Mouse (Mus musculus) lung, embryonic 14.5 days (tissue): ENCODE data around the gene Chst8. TPM values are rescaled to one million over a fixed set of nuclear protein-coding genes. Genes with fewer than 3 reads are reported as not detected.

ENCODE experiments used
- ATAC-seq: fragments of 200-750 bp; cut with Nextera tagmentation; 2 replicates; pipeline ENCODE4 v1.8.0; 2017; ENCODE audit warnings: mild to moderate bottlenecking, moderate TSS enrichment, moderate library complexity; ENCODE audit not compliant: insufficient read depth
- DNase-seq: peaks from one replicate; pipeline ENCODE4 v3.0.0-alpha.2; 2015
- H3K27ac ChIP-seq: fragments of 300-500 bp; sonication (generic); 2 replicates; pipeline ENCODE4 v1.5.1; 2014; ENCODE audit warnings: low read depth, mild to moderate bottlenecking, moderate library complexity
- H3K27me3 ChIP-seq: fragments of 300-500 bp; sonication (generic); 2 replicates; pipeline ENCODE4 v1.6.1; 2014; ENCODE audit warnings: low read length, control low read depth; ENCODE audit not compliant: insufficient read depth
- H3K36me3 ChIP-seq: fragments of 300-500 bp; sonication (generic); 2 replicates; pipeline ENCODE4 v1.6.1; 2014; ENCODE audit warnings: control low read depth; ENCODE audit not compliant: insufficient read depth
- H3K4me1 ChIP-seq: fragments of 300-500 bp; sonication (generic); 2 replicates; pipeline ENCODE4 v1.6.1; 2014; ENCODE audit warnings: antibody characterized with exemption, control low read depth; ENCODE audit not compliant: insufficient read depth
- H3K4me2 ChIP-seq: fragments of 300-500 bp; sonication (generic); 2 replicates; pipeline ENCODE4 v1.6.1; 2014; ENCODE audit warnings: mild to moderate bottlenecking
- H3K4me3 ChIP-seq: fragments of 300-500 bp; sonication (generic); 2 replicates; pipeline ENCODE4 v1.5.1; 2014; ENCODE audit warnings: low read depth, low read length
- H3K9ac ChIP-seq: fragments of 300-500 bp; sonication (generic); 2 replicates; pipeline ENCODE4 v1.6.1; 2014
- H3K9me3 ChIP-seq: fragments of 300-500 bp; sonication (generic); 2 replicates; pipeline ENCODE4 v1.6.1; 2016; ENCODE audit warnings: low read depth, low read length, control low read depth
- CTCF ChIP-seq: IDR thresholded peaks from 2 replicates; pipeline ENCODE4 v1.5.1; 2016; ENCODE audit warnings: antibody characterized with exemption, low read depth
- WGBS: fragments of 180-500 bp; shearing (Covaris S2); extraction: QIAGEN DNeasy Blood & Tissue Kit; methylation state at CpG from one replicate; pipeline ENCODE4 v1.1.7; 2014; 5-methylcytosine and 5-hydroxymethylcytosine counted together
- polyA plus RNA-seq: library from polyadenylated mRNA; unstranded; fragments of >200 nt; fragmentation: Nextera tagmentation; extraction: Ambion mirVana; gene quantifications from 2 replicates; pipeline ENCODE4 v1.2.1, GENCODE M21; 2014

Chst8 gene
- polyA plus RNA-seq, 1 experiment from 2014 or later: 3.6 TPM

- Histone ChIP-seq H3K4me3 (no peak overlapping the region), H3K9me3 (no peaks in the 10 kb centered on the region), H3K36me3 (no peaks in the 10 kb centered on the region), H3K27me3 (no peaks in the 10 kb centered on the region), H3K9ac (no peak overlapping the region), H3K27ac (no peak overlapping the region), H3K4me2 (no peak overlapping the region), H3K4me1 (no peaks in the 10 kb centered on the region)
- WGBS: 41% methylated on average over 8 of the region's 8 CpGs
- TF ChIP-seq CTCF: no peak
- peak; percentile 63; the same call in 1 of the 2 replicates for ATAC-seq
- DNase-seq: peak; percentile 63
These were observed 43.0 kb downstream of the Chst8 start for GRCm38 (mm10) chr7:34769531-34769930.

GRCm38 (mm10) chr7:34764250-34765148 is 48.0 kb downstream of the Chst8 start:
- no peak for ATAC-seq
- no peak overlapping the region for H3K4me2 ChIP-seq
- no peaks in the 10 kb centered on the region for H3K4me1 ChIP-seq
- H3K27me3 ChIP-seq: no peaks in the 10 kb centered on the region
- H3K9me3 ChIP-seq: no peaks in the 10 kb centered on the region
- TF ChIP-seq CTCF: no peak
- WGBS: 72% methylated on average over 18 of the region's 18 CpGs
- H3K4me3 ChIP-seq: no peak overlapping the region
- no peaks in the 10 kb centered on the region for H3K36me3 ChIP-seq
- DNase-seq: no peak
- H3K27ac ChIP-seq: no peak overlapping the region
- H3K9ac ChIP-seq: no peak overlapping the region

DNA sequence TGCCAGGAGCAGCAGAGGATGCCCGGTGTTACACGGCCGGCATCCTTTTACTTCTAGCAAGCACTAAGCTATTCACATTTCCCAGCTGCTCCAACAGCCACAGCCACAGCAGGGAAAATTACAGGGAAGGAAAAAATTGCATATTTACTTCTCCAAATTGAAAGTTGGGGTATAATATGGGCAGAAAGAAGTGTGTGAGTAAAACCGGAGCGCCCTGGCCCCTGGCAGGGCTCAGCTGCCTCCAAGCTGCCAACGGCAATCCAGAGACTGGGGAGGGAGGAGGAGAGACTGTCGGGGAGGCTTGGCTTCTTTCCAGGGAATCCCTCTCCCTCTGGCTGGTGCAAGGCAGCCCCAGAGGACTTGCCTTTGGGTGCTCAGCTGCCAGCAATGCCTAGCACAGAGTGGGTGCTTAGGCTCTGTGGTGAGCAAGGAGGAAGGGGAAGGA is 53.1 kb downstream of the Chst8 start:
- ATAC-seq: no peak
- H3K9me3 ChIP-seq: peaks cover 3% of the 10 kb centered on the region; the same call in 1 of the 2 replicates
- H3K9ac ChIP-seq: no peak overlapping the region
- H3K36me3 ChIP-seq: no peaks in the 10 kb centered on the region
- H3K4me2 ChIP-seq: no peak overlapping the region
- H3K4me3 ChIP-seq: no peak overlapping the region
- H3K27ac ChIP-seq: no peak overlapping the region
- TF ChIP-seq CTCF: no peak
- peaks cover under 1% of the 10 kb centered on the region; the same call in 1 of the 2 replicates for H3K27me3 ChIP-seq
- WGBS: 51% methylated on average over 7 of the region's 7 CpGs
- DNase-seq: peak; percentile 28
- H3K4me1 ChIP-seq: no peaks in the 10 kb centered on the region

GRCm38 (mm10) chr7:34758721-34759120 is 53.8 kb downstream of the Chst8 start:
- Histone ChIP-seq H3K9ac (no peak overlapping the region), H3K4me1 (no peaks in the 10 kb centered on the region), H3K9me3 (peaks cover 3% of the 10 kb centered on the region; the same call in 1 of the 2 replicates), H3K27ac (no peak overlapping the region), H3K4me2 (no peak overlapping the region), H3K4me3 (no peak overlapping the region), H3K36me3 (no peaks in the 10 kb centered on the region), H3K27me3 (peaks cover 3% of the 10 kb centered on the region; the same call in 1 of the 2 replicates)
- DNase-seq (no peak), ATAC-seq (no peak)
- 42% methylated on average over 3 of the region's 3 CpGs for whole genome bisulfite sequencing
- no peak for TF ChIP-seq CTCF

- no peak for DNase-seq
- H3K27ac ChIP-seq: no peak overlapping the region
- ATAC-seq: no peak
- peaks cover 3% of the 10 kb centered on the region; the same call in 1 of the 2 replicates for H3K9me3 ChIP-seq
- H3K36me3 ChIP-seq: no peaks in the 10 kb centered on the region
- peak; percentile 27; the same call in 1 of the 2 replicates for TF ChIP-seq CTCF
- H3K27me3 ChIP-seq: peaks cover 3% of the 10 kb centered on the region; the same call in 1 of the 2 replicates
- H3K4me2 ChIP-seq: no peak overlapping the region
- H3K4me1 ChIP-seq: 0 out of 2 replicates have a peak, but pooled peaks cover 4% of the 10 kb centered on the region
- WGBS: 77% methylated on average over 4 of the region's 4 CpGs
- no peak overlapping the region for H3K4me3 ChIP-seq
- H3K9ac ChIP-seq: no peak overlapping the region
These were observed 55.0 kb downstream of the Chst8 start for GRCm38 (mm10) chr7:34757513-34757912.

DNA sequence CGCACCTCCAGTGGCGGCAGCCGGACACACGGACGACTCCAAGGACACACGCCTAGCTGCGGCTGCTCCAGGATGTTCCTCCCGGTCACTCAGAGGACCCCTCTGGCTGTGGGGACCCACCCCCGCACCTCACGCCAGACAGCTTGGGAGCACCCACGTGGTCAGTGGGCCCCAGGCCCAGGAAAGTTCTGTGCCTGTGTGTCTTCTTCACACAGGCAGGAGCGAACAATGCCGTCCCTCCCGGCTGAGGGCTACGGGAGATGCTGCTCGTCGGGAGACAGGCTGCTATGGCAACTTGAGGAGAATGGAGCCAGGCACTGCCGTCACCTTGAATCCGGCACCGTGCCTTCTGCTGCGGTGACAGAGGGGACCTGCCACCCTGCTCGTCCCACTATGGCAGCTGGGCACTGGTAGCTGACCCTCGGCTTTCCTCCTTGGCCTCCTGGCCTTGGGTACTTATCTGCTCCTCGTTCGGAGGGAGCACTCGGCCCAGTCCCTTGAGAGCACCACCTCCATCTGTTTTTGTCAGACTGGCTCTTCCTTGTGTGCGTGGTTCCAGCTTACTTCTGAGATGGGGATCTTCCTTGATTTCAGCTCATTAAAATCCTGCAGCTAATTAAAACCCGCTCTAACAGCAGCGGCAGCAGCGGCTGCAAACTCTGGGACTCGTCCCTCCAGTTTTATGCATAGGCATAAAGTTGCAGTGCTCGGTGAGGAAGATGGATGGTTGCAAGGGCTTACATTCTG is 59.2 kb downstream of the Chst8 start:
- DNase-seq (peak; percentile 37), ATAC-seq (peak; percentile 13; the same call in 1 of the 2 replicates)
- Histone ChIP-seq H3K27me3 (peaks cover 3% of the 10 kb centered on the region; the same call in 1 of the 2 replicates), H3K27ac (peak overlapping the region; percentile 36; the same call in 1 of the 2 replicates), H3K4me1 (peaks cover 7% of the 10 kb centered on the region; the same call in 1 of the 2 replicates), H3K4me2 (0 out of 2 replicates have a peak overlapping the region, but pooled peaks have one; percentile 23), H3K4me3 (no peak overlapping the region), H3K9me3 (peaks cover 3% of the 10 kb centered on the region; the same call in 1 of the 2 replicates), H3K9ac (no peak overlapping the region), H3K36me3 (no peaks in the 10 kb centered on the region)
- no peak for TF ChIP-seq CTCF
- WGBS: 40% methylated on average over 32 of the region's 32 CpGs
